Mouse (Mus musculus) heart, adult 18-20 months (tissue): ENCODE data around the gene Rnf186. TPM values are rescaled to one million over a fixed set of nuclear protein-coding genes. Genes with fewer than 3 reads are reported as not detected.
A peak's percentile ranks its signal among the peaks of the same experiment; 100 is the strongest.
"Not testable (repeated sequence)": the region's sequence is repeated elsewhere in the genome, so short reads cannot be mapped to it uniquely, and the experiment has no call there.

Source experiments
- DNase-seq, 2 experiments: peaks; one replicate each; pipeline ENCODE4 v3.0.0; 2021 to 2022; ENCODE audit warnings: mixed read lengths in 1 of 2
- total RNA-seq, 2 experiments: library from RNA; stranded (reverse); gene quantifications; 2 replicates each; pipeline ENCODE4 v1.2.3; 2021

Rnf186 gene
- total RNA-seq, 2 experiments from 2014 or later: not detected

DNA sequence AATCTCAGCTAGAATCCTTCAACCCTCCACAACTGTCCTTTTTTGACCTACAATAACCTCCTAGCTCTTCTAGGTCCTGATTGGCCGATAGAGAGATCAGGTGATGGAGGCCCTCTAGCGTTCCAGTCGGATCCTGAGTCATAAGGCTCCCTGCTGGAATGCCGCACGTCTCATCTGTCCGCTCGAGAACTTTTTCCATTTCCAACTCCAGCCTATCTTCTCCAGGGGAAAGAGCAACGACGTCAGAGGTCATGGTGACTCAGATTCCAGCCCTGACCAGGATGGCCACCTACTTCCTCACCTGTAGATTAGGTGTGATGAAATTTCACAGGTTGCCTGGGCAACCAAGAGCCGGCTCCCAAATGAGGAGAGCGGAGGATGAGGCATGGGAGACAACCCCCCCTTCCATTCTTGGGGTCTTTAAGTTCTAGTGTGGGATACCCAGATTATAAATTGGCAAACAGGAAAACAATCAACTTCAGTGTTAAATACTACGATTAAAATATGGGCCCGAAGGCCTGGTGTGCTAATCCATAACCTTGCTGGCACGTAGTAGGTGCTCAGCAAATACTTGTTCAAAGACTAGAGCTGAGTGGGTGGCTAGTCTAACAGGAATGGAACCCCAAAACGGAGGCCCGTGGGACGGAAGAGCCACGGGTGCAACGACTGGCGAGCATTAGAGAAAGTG lies 5.4 kb downstream of the Rnf186 start:
- peak; percentile 85 for DNase-seq

DNA sequence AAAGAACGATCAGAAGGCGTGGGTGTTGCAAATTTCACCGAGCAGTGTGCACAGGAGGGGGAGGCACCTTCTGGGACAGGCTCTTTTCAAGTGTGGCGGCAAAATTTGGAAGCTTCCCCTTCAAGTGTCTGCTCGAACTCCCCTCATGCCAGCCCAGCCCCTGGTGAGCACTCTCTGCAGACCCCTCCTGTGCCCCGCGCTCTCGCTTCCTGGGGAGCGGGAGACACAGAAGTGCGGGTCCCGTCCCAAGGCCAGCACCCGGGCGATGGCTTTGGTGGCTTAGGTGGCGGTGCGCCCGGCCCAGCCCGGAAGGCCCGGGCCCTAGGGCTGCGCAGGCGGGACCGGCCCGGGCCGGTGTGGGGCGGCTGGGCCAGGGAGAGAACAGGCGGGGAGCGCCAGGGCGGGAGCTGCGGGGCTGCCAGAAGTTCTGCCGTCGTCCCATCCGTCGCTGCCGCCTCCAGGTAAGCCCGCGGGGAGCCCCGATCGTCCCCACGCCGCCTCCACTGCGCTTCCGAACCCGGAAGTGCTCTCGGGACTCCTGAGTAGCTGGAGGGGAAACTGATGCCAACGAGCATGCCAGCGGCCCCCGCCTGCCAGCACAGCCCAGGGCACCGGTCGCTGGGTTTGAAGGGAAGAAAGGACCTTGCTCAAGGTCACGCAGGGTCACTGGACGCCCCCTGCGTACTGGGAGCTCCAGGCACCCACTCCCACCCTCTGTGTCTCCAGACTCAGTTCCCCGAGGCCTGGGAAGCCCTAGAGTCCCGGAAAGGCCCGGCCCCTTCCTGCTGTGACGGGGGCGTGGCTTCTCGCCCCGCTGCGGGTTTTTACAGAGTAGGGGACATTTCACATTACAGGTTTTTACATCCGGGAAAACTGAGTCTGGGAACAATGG lies 6.2 kb downstream of the Rnf186 start, which contains the start of gene Tmco4:
TSS of gene Tmco4 (plus strand) at position 62 of the 892 bp plus-strand sequence.
- DNase-seq: peak; percentile 88

- no peak for DNase-seq
These were observed 6.8 kb downstream of the Rnf186 start for GRCm38 (mm10) chr4:138973719-138974115.

- DNase-seq: not testable (repeated sequence)
These were observed 7.6 kb downstream of the Rnf186 start for GRCm38 (mm10) chr4:138974540-138974939.

DNA sequence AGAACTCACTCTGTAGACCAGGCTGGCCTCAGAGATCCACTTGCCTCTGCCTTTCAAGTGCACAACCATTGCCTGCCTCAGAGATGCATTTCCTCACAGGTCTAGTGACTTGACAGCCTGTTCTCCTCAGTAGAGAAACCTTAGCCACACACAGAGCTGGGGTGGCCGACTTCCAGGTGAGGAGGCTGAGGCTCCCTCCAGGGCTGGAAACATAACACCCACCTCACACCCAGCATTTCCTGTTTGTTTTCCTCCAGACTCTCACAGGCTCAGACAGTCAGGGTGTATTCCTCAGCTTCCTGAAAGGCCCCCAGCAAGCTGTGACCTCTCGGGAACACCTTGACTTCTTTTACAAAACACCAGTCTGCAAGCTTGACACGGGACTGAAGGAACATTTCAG lies 8.3 kb downstream of the Rnf186 start:
- DNase-seq: no peak

DNA sequence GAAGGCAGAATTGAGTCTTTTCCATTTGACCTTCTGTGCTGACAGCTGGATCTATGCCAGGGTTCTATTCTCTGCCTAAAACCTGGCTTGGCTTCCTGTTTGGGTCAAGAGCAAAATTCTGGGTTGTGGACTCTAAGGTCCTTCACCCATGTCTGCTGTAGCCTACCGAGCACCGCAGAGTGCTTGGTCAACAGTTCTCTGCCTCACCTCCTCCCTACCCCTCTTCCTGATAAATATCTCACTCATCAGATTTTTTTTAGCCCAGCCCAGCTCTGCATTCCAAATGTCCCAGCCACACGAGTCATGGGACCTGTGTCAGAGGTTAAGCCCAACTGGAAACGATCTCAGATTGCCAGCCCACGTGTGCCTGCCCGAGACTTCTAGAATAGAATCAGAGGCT lies 9.1 kb downstream of the Rnf186 start:
- DNase-seq: no peak

- no peak for DNase-seq
These were observed 13.1 kb downstream of the Rnf186 start for GRCm38 (mm10) chr4:138980021-138980420.

GRCm38 (mm10) chr4:138980771-138981420 lies 14.0 kb downstream of the Rnf186 start:
- no peak for DNase-seq

- DNase-seq: no peak
These were observed 16.5 kb downstream of the Rnf186 start for GRCm38 (mm10) chr4:138983422-138983821.

- no peak for DNase-seq
These were observed 17.8 kb downstream of the Rnf186 start for GRCm38 (mm10) chr4:138984744-138985143.

DNA sequence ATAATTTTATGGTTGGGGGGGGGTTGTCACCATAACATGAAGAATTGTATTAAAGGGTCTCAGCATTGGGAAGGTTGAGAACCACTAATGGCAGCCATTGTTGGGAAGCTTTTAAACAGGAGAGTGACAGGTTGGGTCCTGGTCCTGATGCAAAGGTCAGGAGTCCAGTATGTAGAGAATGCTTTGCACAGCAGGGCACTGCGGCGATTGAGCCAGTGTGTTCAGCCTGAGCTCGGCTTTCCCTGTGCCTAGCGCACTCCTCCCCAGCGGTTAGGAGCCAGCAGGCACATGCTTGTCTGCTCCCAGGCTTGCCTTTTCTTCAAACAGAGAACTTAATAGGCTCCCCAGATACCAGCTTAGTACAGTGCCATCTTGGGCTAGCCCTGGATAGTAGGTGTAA lies 19.4 kb downstream of the Rnf186 start:
- DNase-seq: no peak

GRCm38 (mm10) chr4:138994389-138994788 lies 27.5 kb downstream of the Rnf186 start:
- no peak for DNase-seq

GRCm38 (mm10) chr4:138996410-138996809 lies 29.5 kb downstream of the Rnf186 start:
- DNase-seq: no peak

DNA sequence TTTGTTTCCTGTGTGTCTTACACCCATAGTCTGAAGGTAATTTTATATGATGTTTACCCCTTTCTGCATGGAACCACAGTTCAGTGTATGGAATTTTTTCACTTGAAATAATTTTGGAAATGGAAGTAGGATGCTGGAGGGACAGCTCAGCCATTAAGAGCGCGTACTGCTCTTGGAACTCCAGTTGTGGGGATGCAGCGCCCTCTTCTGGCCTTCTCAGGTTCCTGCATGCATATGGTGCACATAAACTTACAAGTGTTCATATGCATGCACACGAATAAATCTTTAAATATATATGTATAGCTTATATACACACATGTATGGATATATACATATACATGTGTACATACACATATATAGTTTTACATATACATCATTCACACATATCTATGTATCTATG lies 30.2 kb downstream of the Rnf186 start:
- DNase-seq: no peak

- no peak for DNase-seq
These were observed 31.7 kb downstream of the Rnf186 start for GRCm38 (mm10) chr4:138998611-138999010.

- DNase-seq: peak in 1 of 2 experiments; percentile 13
These were observed 34.1 kb downstream of the Rnf186 start for GRCm38 (mm10) chr4:139001026-139001425.

DNA sequence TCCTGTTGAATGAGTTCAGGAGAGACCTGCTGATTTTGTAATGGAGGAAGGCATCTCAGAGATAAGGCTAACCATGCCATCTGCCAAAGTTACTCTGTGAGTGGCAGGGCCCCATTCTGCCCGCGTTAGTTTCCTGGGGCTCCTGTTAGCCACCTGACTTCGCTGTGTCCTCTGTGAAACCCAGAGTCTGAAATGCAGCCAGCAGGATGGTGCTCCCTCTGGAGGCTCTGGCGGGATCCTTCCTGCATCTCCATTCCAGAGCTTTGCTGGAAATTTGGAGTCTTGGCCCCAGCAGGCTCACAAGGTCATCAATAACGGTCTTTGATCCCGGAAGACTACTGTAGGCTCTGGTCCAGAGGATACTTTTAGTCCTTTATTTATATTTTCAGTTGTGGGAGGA lies 34.5 kb downstream of the Rnf186 start:
- peak; percentile 27 to 49 for DNase-seq

- no peak for DNase-seq
These were observed 37.2 kb downstream of the Rnf186 start for GRCm38 (mm10) chr4:139004067-139004466.

DNA sequence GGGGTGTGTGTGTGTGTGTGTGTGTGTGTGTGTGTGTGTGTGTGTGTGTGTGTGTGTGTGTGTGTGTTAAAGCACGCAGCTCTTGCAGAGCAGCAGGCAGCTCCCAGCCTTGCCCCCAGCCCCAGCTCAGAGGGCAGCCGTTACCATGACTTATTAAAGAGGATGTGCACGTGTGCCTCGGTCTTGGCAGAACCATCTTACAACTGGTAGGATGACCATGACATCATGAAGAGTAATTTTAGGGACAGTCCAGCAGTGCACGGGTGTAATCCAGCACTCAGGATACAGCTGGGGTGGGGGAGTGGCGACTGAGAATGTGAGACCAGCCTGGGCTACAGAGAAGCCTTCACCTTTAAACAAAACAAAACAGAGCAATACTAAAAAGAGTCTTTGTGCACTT lies 38.3 kb downstream of the Rnf186 start:
- no peak for DNase-seq

GRCm38 (mm10) chr4:139007353-139007752 lies 40.4 kb downstream of the Rnf186 start:
- DNase-seq: no peak

- DNase-seq: no peak
These were observed 41.1 kb downstream of the Rnf186 start for GRCm38 (mm10) chr4:139007981-139008536.

DNA sequence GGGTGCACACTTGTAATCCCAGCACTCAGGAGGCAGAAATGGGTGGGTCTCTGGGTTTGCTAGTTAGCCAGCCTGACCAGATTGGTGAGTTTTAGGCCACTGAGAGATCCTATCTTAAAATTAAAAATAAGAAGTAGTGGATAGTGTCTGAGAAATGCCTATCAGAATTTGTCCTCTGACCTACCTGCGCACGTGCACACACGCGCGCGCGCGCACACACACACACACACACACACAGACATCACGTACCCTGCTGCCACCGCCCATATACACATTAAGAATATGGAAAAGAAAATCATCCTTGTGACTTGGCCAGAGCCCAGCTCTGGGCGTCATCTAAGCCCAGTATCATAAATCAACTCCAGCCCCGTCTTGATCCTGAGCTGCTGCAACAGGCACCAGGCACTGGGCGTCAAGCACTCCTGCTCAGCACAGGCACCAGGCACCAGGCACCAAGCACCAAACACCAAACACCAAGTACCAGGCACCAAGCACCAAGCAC lies 44.3 kb downstream of the Rnf186 start:
- no peak for DNase-seq
